Mouse (Mus musculus): ENCODE measurements around the gene Nabp2.

Gene Nabp2

DNA sequence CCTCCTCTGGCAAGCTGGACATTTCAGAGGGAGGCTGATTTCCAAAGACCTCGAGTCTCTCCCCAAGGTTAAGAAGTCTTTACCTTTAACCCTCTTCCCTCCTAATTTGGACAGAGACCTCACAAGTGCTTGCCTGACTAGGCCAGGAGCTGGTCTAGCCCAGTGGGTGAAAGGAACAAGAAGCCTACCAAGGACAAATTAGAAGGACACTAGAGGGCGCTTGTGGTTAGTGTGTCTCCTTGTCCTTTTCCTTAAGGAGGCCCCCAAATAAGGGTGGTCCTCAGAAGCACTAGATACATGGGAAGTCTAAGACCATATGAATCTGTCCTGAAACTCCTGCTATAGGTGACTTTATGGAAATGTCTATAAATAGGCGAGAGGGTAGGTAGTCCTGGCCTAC lies 48.7 kb downstream of the Nabp2 start:
- DNase-seq (ENCODE audit: extremely low read depth, low read depth, low spot score) = no peak

DNA sequence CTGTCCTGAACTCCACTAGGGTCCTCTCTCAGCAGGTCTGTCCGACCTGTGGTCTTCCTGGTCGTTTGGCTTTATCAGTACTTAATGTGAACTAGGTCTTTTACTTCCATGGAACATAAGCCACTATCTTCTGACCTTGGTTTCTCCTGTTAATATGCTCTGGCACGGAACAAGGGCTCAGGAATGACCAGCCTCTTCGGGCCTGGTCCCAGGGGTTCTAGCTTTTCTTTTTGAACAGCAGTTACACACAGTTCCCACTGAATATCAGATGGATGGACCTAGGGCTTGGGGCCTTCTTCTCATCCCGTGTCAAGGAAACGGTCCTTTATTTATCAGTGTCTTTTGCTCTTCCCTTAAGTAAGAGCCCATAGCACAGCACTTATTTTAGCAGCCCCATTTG lies 49.5 kb downstream of the Nabp2 start:
- DNase-seq (ENCODE audit: extremely low read depth, low read depth, low spot score) = no peak

GRCm38 (mm10) chr10:128359226-128359625 lies 52.1 kb downstream of the Nabp2 start:
- no peak for DNase-seq (ENCODE audit: extremely low read depth, low read depth, low spot score)

DNA sequence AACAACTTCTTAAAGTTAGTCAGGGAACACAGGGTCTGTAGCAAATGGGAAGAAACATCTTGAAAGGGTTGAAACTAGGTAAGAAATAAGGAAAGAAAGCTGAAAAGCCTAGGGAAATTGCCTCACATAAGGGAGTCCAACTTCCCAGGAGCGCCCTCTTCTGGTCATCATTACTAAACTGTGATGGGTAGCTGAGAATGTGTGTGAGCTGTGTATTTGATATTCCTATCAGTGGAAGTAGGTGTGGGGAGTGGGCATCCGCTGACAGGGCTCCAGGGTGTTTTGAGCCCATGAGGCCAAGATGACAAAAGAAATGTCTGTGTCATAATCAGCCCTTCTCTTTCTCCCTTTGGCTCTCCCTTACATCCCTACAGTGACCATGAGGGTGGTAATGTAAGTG lies 52.5 kb downstream of the Nabp2 start:
- no peak for DNase-seq (ENCODE audit: extremely low read depth, low read depth, low spot score)
